Mouse (Mus musculus): Measurements from ENCODE around the gene Fxn.

- TF ChIP-seq EP300 (IDR thresholded peaks at IDR 0.05), result no peak
- TF ChIP-seq CTCF (IDR thresholded peaks at IDR 0.05), result no peak
Measured at GRCm38 (mm10) chr19:24220795-24221445, 59.5 kb downstream of the Fxn start.
